Mouse (Mus musculus): ENCODE data around the gene Glrx5.

Gene Glrx5

DNA sequence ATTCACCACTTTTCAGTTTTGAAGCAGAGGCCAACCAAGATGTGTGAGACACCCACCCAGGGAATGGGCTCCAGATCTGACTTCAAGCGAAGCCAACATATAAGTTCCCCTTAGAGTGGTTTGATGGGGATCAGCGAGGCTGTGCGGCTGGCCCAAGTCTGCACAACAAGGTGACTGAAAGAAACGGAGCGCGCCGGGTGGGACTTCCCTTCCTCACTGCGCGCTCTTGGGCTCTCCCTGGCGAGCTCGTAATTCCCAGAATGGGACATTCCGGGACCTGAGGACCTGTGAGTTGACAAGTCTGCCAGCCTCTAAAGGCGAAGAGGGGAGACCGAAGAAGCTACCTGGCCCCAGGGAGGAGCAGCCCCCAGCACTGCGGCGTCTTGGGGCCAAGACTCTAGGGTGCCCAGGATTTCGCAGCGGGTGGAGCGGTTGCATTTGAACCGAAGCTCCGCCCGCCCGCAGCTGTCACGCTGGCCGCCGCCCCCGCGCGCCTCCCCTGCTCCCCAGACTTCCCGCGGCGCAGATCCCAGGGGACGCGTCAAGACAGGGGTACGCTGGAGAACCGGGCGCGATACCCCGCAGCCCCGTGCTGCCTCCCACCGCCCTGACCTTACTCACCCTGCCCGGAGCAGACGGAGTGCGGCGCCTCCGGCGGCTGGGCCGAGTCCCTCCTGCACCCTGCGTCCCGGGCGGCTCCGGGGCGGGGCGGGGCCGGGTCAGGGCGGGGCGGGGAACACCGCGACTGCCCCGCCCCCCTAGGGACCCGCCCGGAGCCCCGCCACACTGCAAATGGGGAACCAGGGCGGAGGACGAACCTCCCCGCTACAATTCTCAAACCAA, 22.9 kb upstream of the Glrx5 start, which contains the start of gene Syne3:
Gene Syne3 (minus strand): TSS at position 440 of the 843 bp plus-strand sequence.
- Histone ChIP-seq H3K36me3 (ENCODE audit: insufficient read depth, low read length) (no peaks in the 10 kb centered on the region), H3K27me3 (ENCODE audit: insufficient read depth, low read length) (peaks cover 74% of the 10 kb centered on the region)
- TF ChIP-seq NANOG (IDR thresholded peaks at IDR 0.05; ENCODE audit: borderline replicate concordance, low read length) (no peak), POU5F1 (IDR thresholded peaks at IDR 0.05; ENCODE audit: borderline replicate concordance, low read length) (no peak), CTCF (conservative IDR thresholded peaks at IDR 0.05; ENCODE audit: low read length) (no peak)

GRCm38 (mm10) chr12:105010213-105010790, 22.2 kb upstream of the Glrx5 start:
- H3K4me1 ChIP-seq (replicated peaks; ENCODE audit: low read depth, low read length), result peaks cover 78% of the 10 kb centered on the region
- peak overlapping the region; percentile 87 for H3K4me3 ChIP-seq (replicated peaks; ENCODE audit: low read length)
- peaks cover 75% of the 10 kb centered on the region for H3K27me3 ChIP-seq (ENCODE audit: insufficient read depth, low read length)
- TF ChIP-seq POU5F1 (IDR thresholded peaks at IDR 0.05; ENCODE audit: borderline replicate concordance, low read length) (no peak), CTCF (conservative IDR thresholded peaks at IDR 0.05; ENCODE audit: low read length) (no peak), NANOG (IDR thresholded peaks at IDR 0.05; ENCODE audit: borderline replicate concordance, low read length) (no peak)
- H3K9me3 ChIP-seq (ENCODE audit: low read length), result no peaks in the 10 kb centered on the region
- no peaks in the 10 kb centered on the region for H3K36me3 ChIP-seq (ENCODE audit: insufficient read depth, low read length)

More for the DNA sequence above, 22.9 kb upstream of the Glrx5 start, which contains the start of gene Syne3:
- no peaks in the 10 kb centered on the region for H3K9me3 ChIP-seq (ENCODE audit: low read length)
- peaks cover 85% of the 10 kb centered on the region for H3K4me1 ChIP-seq (replicated peaks; ENCODE audit: low read depth, low read length)
- peak within 1 kb of the TSS; percentile 87 for H3K4me3 ChIP-seq (replicated peaks; ENCODE audit: low read length)

GRCm38 (mm10) chr12:105011589-105011988, 20.9 kb upstream of the Glrx5 start:
- peaks cover 75% of the 10 kb centered on the region for H3K27me3 ChIP-seq (ENCODE audit: insufficient read depth, low read length)
- peaks cover 69% of the 10 kb centered on the region for H3K4me1 ChIP-seq (replicated peaks; ENCODE audit: low read depth, low read length)
- H3K4me3 ChIP-seq (replicated peaks; ENCODE audit: low read length), result no peak overlapping the region
- no peaks in the 10 kb centered on the region for H3K36me3 ChIP-seq (ENCODE audit: insufficient read depth, low read length)
- TF ChIP-seq POU5F1 (IDR thresholded peaks at IDR 0.05; ENCODE audit: borderline replicate concordance, low read length) (no peak), CTCF (conservative IDR thresholded peaks at IDR 0.05; ENCODE audit: low read length) (no peak), NANOG (IDR thresholded peaks at IDR 0.05; ENCODE audit: borderline replicate concordance, low read length) (no peak)
- H3K9me3 ChIP-seq (ENCODE audit: low read length), result 0 out of 2 replicates have a peak, but pooled peaks cover 4% of the 10 kb centered on the region

- Histone ChIP-seq H3K4me1 (replicated peaks; ENCODE audit: low read depth, low read length) (peaks cover 66% of the 10 kb centered on the region), H3K36me3 (ENCODE audit: insufficient read depth, low read length) (no peaks in the 10 kb centered on the region), H3K4me3 (replicated peaks; ENCODE audit: low read length) (no peak overlapping the region), H3K9me3 (ENCODE audit: low read length) (0 out of 2 replicates have a peak, but pooled peaks cover 4% of the 10 kb centered on the region), H3K27me3 (ENCODE audit: insufficient read depth, low read length) (peaks cover 71% of the 10 kb centered on the region)
- TF ChIP-seq NANOG (IDR thresholded peaks at IDR 0.05; ENCODE audit: borderline replicate concordance, low read length) (no peak), POU5F1 (IDR thresholded peaks at IDR 0.05; ENCODE audit: borderline replicate concordance, low read length) (no peak), CTCF (conservative IDR thresholded peaks at IDR 0.05; ENCODE audit: low read length) (no peak)
Observed at GRCm38 (mm10) chr12:105012314-105012713, 20.2 kb upstream of the Glrx5 start.

- H3K36me3 ChIP-seq (ENCODE audit: insufficient read depth, low read length), result no peaks in the 10 kb centered on the region
- H3K4me1 ChIP-seq (replicated peaks; ENCODE audit: low read depth, low read length), result peaks cover 59% of the 10 kb centered on the region
- H3K27me3 ChIP-seq (ENCODE audit: insufficient read depth, low read length), result peaks cover 64% of the 10 kb centered on the region
- H3K9me3 ChIP-seq (ENCODE audit: low read length), result 0 out of 2 replicates have a peak, but pooled peaks cover 4% of the 10 kb centered on the region
- H3K4me3 ChIP-seq (replicated peaks; ENCODE audit: low read length), result peak overlapping the region; percentile 51
- no peak for TF ChIP-seq POU5F1 (IDR thresholded peaks at IDR 0.05; ENCODE audit: borderline replicate concordance, low read length)
- no peak for TF ChIP-seq CTCF (conservative IDR thresholded peaks at IDR 0.05; ENCODE audit: low read length)
- TF ChIP-seq NANOG (IDR thresholded peaks at IDR 0.05; ENCODE audit: borderline replicate concordance, low read length), result no peak
Observed at GRCm38 (mm10) chr12:105013065-105013464, 19.4 kb upstream of the Glrx5 start.

DNA sequence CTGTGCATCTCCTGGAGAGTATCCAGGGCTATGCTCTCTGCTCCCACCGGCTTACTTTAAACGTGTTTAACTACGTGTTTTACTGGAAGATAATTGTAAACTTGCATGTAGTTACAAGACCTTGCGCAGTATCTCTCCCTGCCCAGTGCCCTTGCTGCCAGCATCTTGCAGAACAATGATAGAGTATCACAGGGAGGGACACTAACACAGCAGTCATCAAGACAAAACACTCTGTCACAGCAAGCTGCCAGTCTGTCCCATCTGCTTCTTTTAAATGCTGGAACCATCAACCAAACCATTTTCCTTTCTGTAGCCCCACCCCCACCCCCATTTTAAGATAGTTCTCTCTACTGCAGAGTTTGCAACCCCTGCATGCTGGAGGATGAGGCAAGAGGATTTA, 16.3 kb upstream of the Glrx5 start:
- Histone ChIP-seq H3K36me3 (ENCODE audit: insufficient read depth, low read length) (no peaks in the 10 kb centered on the region), H3K4me3 (replicated peaks; ENCODE audit: low read length) (no peak overlapping the region), H3K9me3 (ENCODE audit: low read length) (0 out of 2 replicates have a peak, but pooled peaks cover 4% of the 10 kb centered on the region), H3K4me1 (replicated peaks; ENCODE audit: low read depth, low read length) (peaks cover 50% of the 10 kb centered on the region), H3K27me3 (ENCODE audit: insufficient read depth, low read length) (peaks cover 35% of the 10 kb centered on the region)
- no peak for TF ChIP-seq CTCF (conservative IDR thresholded peaks at IDR 0.05; ENCODE audit: low read length)
- no peak for TF ChIP-seq POU5F1 (IDR thresholded peaks at IDR 0.05; ENCODE audit: borderline replicate concordance, low read length)
- no peak for TF ChIP-seq NANOG (IDR thresholded peaks at IDR 0.05; ENCODE audit: borderline replicate concordance, low read length)

- Histone ChIP-seq H3K36me3 (ENCODE audit: insufficient read depth, low read length) (no peaks in the 10 kb centered on the region), H3K27me3 (ENCODE audit: insufficient read depth, low read length) (peaks cover 31% of the 10 kb centered on the region), H3K9me3 (ENCODE audit: low read length) (0 out of 2 replicates have a peak, but pooled peaks cover 4% of the 10 kb centered on the region), H3K4me1 (replicated peaks; ENCODE audit: low read depth, low read length) (peaks cover 50% of the 10 kb centered on the region), H3K4me3 (replicated peaks; ENCODE audit: low read length) (no peak overlapping the region)
- TF ChIP-seq CTCF (conservative IDR thresholded peaks at IDR 0.05; ENCODE audit: low read length) (no peak), NANOG (IDR thresholded peaks at IDR 0.05; ENCODE audit: borderline replicate concordance, low read length) (no peak), POU5F1 (IDR thresholded peaks at IDR 0.05; ENCODE audit: borderline replicate concordance, low read length) (no peak)
Observed at GRCm38 (mm10) chr12:105016639-105017038, 15.8 kb upstream of the Glrx5 start.

Measured in E14TG2a.4 (cell line).